Mouse (Mus musculus): ENCODE data around the gene Rae1. TPM values are rescaled to one million over a fixed set of nuclear protein-coding genes. Genes with fewer than 3 reads are reported as not detected.

Rae1 gene
- polyA plus RNA-seq, 1 experiment = 119 TPM

- no peak for DNase-seq (ENCODE audit: low read depth)
- TF ChIP-seq POLR2A (IDR thresholded peaks at IDR 0.05; ENCODE audit: borderline replicate concordance, extremely low read depth, insufficient read depth, insufficient read length, poor library complexity, severe bottlenecking) = no peak
- no peak for TF ChIP-seq CTCF (IDR thresholded peaks at IDR 0.05; ENCODE audit: borderline replicate concordance, extremely low read depth, insufficient read depth, insufficient read length)
These were observed 2.2 kb upstream of the Rae1 start for GRCm38 (mm10) chr2:172997748-172998147.

GRCm38 (mm10) chr2:172998478-172998877 is 1.4 kb upstream of the Rae1 start:
- TF ChIP-seq POLR2A (IDR thresholded peaks at IDR 0.05; ENCODE audit: borderline replicate concordance, extremely low read depth, insufficient read depth, insufficient read length, poor library complexity, severe bottlenecking) (no peak), CTCF (IDR thresholded peaks at IDR 0.05; ENCODE audit: borderline replicate concordance, extremely low read depth, insufficient read depth, insufficient read length) (no peak)

GRCm38 (mm10) chr2:173000285-173000652 is 352 bp downstream of the Rae1 start:
- no peak for TF ChIP-seq CTCF (IDR thresholded peaks at IDR 0.05; ENCODE audit: borderline replicate concordance, extremely low read depth, insufficient read depth, insufficient read length)
- TF ChIP-seq POLR2A (IDR thresholded peaks at IDR 0.05; ENCODE audit: borderline replicate concordance, extremely low read depth, insufficient read depth, insufficient read length, poor library complexity, severe bottlenecking) = no peak
- DNase-seq (ENCODE audit: low read depth) = no peak

More at GRCm38 (mm10) chr2:172998478-172998877, 1.4 kb upstream of the Rae1 start:
- no peak for DNase-seq (ENCODE audit: low read depth)

- DNase-seq (ENCODE audit: low read depth) = peak; percentile 80
- TF ChIP-seq POLR2A (IDR thresholded peaks at IDR 0.05; ENCODE audit: borderline replicate concordance, extremely low read depth, insufficient read depth, insufficient read length, poor library complexity, severe bottlenecking) = no peak
- TF ChIP-seq CTCF (IDR thresholded peaks at IDR 0.05; ENCODE audit: borderline replicate concordance, extremely low read depth, insufficient read depth, insufficient read length) = no peak
These were observed 1.0 kb downstream of the Rae1 start for GRCm38 (mm10) chr2:173000921-173001320.

GRCm38 (mm10) chr2:173003737-173004136 is 3.8 kb downstream of the Rae1 start:
- no peak for TF ChIP-seq POLR2A (IDR thresholded peaks at IDR 0.05; ENCODE audit: borderline replicate concordance, extremely low read depth, insufficient read depth, insufficient read length, poor library complexity, severe bottlenecking)
- no peak for TF ChIP-seq CTCF (IDR thresholded peaks at IDR 0.05; ENCODE audit: borderline replicate concordance, extremely low read depth, insufficient read depth, insufficient read length)
- no peak for DNase-seq (ENCODE audit: low read depth)

- no peak for DNase-seq (ENCODE audit: low read depth)
- TF ChIP-seq CTCF (IDR thresholded peaks at IDR 0.05; ENCODE audit: borderline replicate concordance, extremely low read depth, insufficient read depth, insufficient read length) (no peak), POLR2A (IDR thresholded peaks at IDR 0.05; ENCODE audit: borderline replicate concordance, extremely low read depth, insufficient read depth, insufficient read length, poor library complexity, severe bottlenecking) (no peak)
These were observed 10.4 kb downstream of the Rae1 start for GRCm38 (mm10) chr2:173010220-173010717.

- DNase-seq (ENCODE audit: low read depth) = no peak
- TF ChIP-seq POLR2A (IDR thresholded peaks at IDR 0.05; ENCODE audit: borderline replicate concordance, extremely low read depth, insufficient read depth, insufficient read length, poor library complexity, severe bottlenecking) = no peak
These were observed 11.5 kb downstream of the Rae1 start for GRCm38 (mm10) chr2:173011440-173011839.

GRCm38 (mm10) chr2:173014741-173015287 is 14.9 kb downstream of the Rae1 start:
- TF ChIP-seq POLR2A (IDR thresholded peaks at IDR 0.05; ENCODE audit: borderline replicate concordance, extremely low read depth, insufficient read depth, insufficient read length, poor library complexity, severe bottlenecking) (no peak), CTCF (IDR thresholded peaks at IDR 0.05; ENCODE audit: borderline replicate concordance, extremely low read depth, insufficient read depth, insufficient read length) (no peak)

GRCm38 (mm10) chr2:173017940-173018339 is 18.0 kb downstream of the Rae1 start:
- TF ChIP-seq CTCF (IDR thresholded peaks at IDR 0.05; ENCODE audit: borderline replicate concordance, extremely low read depth, insufficient read depth, insufficient read length) (no peak), POLR2A (IDR thresholded peaks at IDR 0.05; ENCODE audit: borderline replicate concordance, extremely low read depth, insufficient read depth, insufficient read length, poor library complexity, severe bottlenecking) (no peak)
- no peak for DNase-seq (ENCODE audit: low read depth)

More at GRCm38 (mm10) chr2:173014741-173015287, 14.9 kb downstream of the Rae1 start:
- DNase-seq (ENCODE audit: low read depth) = no peak

- no peak for DNase-seq (ENCODE audit: low read depth)
- no peak for TF ChIP-seq CTCF (IDR thresholded peaks at IDR 0.05; ENCODE audit: borderline replicate concordance, extremely low read depth, insufficient read depth, insufficient read length)
- TF ChIP-seq POLR2A (IDR thresholded peaks at IDR 0.05; ENCODE audit: borderline replicate concordance, extremely low read depth, insufficient read depth, insufficient read length, poor library complexity, severe bottlenecking) = no peak
These were observed 18.7 kb downstream of the Rae1 start for GRCm38 (mm10) chr2:173018618-173019017.

- TF ChIP-seq POLR2A (IDR thresholded peaks at IDR 0.05; ENCODE audit: borderline replicate concordance, extremely low read depth, insufficient read depth, insufficient read length, poor library complexity, severe bottlenecking) (no peak), CTCF (IDR thresholded peaks at IDR 0.05; ENCODE audit: borderline replicate concordance, extremely low read depth, insufficient read depth, insufficient read length) (no peak)
- DNase-seq (ENCODE audit: low read depth) = no peak
These were observed 19.4 kb downstream of the Rae1 start for GRCm38 (mm10) chr2:173019322-173019721.

GRCm38 (mm10) chr2:173019790-173020189 is 19.9 kb downstream of the Rae1 start:
- peak; percentile 95 for DNase-seq (ENCODE audit: low read depth)
- no peak for TF ChIP-seq CTCF (IDR thresholded peaks at IDR 0.05; ENCODE audit: borderline replicate concordance, extremely low read depth, insufficient read depth, insufficient read length)
- TF ChIP-seq POLR2A (IDR thresholded peaks at IDR 0.05; ENCODE audit: borderline replicate concordance, extremely low read depth, insufficient read depth, insufficient read length, poor library complexity, severe bottlenecking) = no peak

Measured in brain, embryonic 14.5 days (tissue).